Mouse (Mus musculus) cerebellum, adult (tissue): ENCODE results near the gene Ets1.

ENCODE experiments used
- ATAC-seq: cut with Nextera tagmentation; 2 replicates; pipeline ENCODE4 v1.9.2; 2017; ENCODE audit warnings: mild to moderate bottlenecking, moderate library complexity, mixed read lengths; ENCODE audit not compliant: insufficient number of reproducible peaks, low FRiP score, low TSS enrichment

Gene Ets1

DNA sequence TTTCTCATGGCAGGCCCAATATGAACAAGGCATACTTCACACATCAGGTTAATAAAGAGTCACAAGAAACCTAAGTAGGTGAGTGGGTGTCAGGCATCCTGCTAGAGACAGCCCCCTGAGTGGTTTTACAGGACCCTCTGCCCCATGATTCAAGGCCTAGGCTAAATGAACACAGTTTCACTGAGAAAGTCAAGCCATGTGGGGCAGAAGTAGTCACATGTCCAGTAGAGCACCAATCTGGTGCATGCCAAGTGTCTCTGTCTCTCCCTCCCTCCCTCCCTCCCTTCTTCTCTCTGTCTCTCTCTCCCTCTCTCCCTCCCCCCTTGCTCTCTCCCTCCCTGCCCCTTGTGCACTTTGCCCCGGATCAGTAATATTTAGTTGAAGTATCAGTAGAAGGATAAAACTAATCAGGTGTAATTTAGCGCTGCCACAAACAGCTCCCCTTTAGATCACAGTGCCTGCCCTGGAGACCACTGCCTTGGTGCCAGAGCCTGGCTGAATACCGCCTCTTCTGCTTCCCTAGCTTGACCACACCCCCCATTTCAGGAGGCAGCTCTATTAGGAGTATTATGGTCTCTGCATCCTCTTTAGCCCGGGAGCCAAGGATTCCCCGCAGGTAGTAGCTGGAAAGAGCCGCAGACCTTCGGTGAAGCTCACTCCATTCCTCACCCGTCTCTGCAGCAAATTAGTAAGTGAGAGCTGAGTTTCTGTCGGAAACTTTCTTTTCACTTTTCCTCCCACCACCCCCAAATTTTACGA lies at the start of gene Ets1:
Gene Ets1 (plus strand): TSS at position 595 of the 759 bp plus-strand sequence.
- no peak for ATAC-seq

- ATAC-seq = no peak; the same call in 1 of the 2 replicates
These were observed 46.1 kb upstream of the Ets1 start for GRCm38 (mm10) chr9:32589900-32590299.

DNA sequence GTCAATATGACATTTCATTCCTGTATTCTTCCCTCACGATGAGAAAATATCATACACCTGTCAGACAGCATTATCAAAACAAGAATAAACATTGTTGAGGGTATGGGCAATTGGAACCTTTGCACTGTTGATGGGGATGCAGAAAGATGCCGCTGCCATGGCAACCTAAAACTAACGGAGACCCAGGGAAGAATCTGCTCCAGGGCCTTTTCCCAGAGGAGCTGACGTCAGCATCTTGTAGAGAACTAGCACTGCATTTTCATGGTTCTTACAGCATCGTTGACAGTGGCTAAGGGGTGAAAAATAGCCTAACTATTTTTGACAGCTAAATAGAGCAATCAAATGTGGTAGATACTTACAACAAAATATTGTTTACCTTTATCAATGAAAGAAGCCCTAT lies 45.5 kb upstream of the Ets1 start:
- no peak for ATAC-seq

GRCm38 (mm10) chr9:32591732-32592582 lies 44.1 kb upstream of the Ets1 start:
- peak; percentile 42; the same call in 1 of the 2 replicates for ATAC-seq

- no peak for ATAC-seq
These were observed 43.5 kb upstream of the Ets1 start for GRCm38 (mm10) chr9:32592583-32592890.

GRCm38 (mm10) chr9:32593816-32594215 lies 42.2 kb upstream of the Ets1 start:
- ATAC-seq = no peak

DNA sequence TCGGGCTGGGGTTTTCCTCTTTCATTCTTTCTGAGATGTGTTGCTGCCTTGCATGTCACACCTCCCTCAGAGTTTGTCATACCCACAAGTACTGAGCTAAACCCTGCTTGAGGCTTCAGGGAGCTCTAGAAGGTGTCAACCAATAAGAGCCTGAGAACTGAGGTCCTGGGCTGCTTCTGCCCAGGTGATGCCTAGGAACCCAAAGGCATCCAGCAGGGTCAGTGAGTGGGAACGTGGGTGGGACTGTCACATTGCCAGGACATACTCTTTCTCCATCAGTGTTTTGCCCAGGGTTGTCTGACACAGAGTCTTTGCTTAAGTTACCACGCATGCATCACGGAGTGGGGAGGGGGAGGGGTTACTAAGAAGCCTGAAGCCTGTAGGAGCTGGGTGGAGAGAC lies 41.7 kb upstream of the Ets1 start:
- no peak for ATAC-seq

DNA sequence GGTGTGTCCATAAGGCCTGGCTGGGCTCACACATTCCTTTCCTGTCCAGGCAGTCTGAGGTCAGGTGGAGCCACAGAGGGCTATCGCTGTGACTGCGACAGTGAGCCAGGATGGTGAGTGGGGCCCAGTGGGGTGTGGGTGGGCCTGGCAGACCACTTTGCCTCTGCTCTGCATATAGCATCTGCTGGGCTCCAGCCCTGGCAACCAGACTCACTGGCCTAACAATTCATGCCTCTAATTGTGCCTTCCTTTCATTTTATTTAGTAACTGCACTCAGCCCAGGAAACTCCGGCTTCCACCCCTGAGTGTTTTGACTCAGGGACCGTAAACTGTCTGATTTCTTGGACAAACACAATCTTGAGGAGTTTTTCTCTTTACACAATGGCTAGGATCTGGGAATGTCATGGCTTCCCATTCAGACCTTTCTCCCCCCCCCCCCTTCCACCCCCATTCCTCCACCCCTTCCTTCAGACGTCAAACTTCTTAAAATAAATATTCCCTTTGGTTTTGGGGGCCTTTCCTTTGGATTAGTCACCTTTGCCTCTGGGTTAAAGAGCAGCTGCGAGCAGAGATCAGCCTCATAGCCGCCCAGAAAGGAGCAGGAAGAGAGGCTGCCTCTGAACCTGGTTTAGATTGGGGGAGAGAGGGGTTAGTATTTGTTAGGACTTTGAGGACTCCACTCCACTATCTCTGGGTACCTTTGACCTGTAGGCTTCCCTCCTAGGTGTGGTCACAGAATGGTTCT lies 40.8 kb upstream of the Ets1 start:
- ATAC-seq = no peak

DNA sequence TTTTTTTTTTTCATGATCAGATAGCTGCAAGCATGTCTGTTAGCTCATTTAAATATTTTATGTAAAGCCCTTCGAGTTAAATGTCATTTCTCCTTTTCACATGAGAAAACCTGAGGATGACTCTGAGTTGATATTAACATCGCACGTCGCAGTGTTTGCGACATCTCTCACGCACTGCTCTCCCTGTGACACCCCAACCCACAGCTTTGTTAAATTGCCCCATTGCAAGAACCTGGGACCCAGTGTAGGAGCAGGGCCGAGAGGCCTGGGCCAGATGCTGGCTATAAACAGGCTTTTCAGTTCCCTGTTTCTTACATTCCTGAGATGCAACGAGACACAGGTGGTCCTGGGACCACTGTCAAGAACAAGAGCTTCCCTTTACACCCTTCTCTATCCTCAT lies 39.7 kb upstream of the Ets1 start:
- ATAC-seq = no peak

GRCm38 (mm10) chr9:32601953-32602352 lies 34.1 kb upstream of the Ets1 start:
- ATAC-seq = no peak

DNA sequence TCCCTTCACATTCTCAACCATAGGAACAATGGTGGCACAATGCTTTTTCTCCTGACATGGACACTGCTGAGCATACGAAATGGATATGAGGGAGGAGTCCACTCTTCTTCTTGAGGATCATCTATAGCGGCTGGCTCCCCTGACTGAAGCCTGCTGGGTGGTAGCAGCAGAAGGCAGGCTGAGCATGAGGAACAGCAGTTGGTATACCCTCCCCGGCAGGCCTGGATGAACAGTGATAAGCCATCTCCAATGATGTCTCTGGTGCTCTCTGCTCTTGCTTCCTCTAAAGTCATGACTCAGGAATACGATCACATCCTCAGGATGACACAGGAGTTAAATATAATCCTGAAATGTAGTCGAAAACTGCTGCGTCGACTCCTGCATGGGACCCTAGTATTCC lies 32.9 kb upstream of the Ets1 start:
- ATAC-seq = no peak

GRCm38 (mm10) chr9:32607218-32607617 lies 28.8 kb upstream of the Ets1 start:
- ATAC-seq = no peak

GRCm38 (mm10) chr9:32608831-32609610 lies 27.0 kb upstream of the Ets1 start:
- ATAC-seq = no peak

DNA sequence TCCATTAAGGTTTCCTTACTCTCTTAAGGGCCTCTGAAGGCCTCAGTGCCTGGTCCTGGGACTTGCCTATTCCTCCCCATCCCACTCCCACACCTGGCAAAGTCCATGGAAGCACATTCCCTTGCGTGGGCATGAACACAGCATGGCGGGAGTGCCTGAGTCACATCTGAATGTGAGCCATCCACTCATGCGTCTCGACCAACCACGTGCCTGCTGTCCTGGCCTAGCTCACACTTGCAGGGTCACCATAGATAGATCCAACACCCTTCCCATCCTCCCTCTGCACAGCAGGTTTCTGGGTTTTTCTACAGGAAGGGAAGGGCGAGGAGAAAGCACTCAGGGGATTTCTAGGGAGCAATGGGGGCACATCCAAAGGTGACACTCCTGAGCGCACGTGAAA lies 25.8 kb upstream of the Ets1 start:
- no peak for ATAC-seq

- no peak for ATAC-seq
These were observed 25.4 kb upstream of the Ets1 start for GRCm38 (mm10) chr9:32610631-32611030.

DNA sequence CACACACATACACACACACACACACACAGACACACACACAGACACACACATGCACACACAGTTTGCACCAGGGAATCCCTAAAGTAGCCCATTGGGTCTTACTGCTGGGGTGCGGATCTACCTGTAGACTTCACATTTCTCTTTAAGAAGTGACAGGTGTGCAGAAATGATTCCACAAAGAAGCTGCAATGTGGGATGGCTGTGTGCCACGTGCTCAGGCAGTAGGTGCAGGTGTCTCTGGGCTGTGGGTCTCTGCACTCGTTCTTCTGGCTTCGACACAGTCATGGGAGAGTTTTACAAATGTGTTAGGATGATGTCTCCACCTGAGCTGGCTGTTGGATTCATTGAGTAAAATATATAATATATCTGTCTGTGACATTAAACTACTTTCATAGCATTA lies 24.7 kb upstream of the Ets1 start:
- no peak for ATAC-seq

DNA sequence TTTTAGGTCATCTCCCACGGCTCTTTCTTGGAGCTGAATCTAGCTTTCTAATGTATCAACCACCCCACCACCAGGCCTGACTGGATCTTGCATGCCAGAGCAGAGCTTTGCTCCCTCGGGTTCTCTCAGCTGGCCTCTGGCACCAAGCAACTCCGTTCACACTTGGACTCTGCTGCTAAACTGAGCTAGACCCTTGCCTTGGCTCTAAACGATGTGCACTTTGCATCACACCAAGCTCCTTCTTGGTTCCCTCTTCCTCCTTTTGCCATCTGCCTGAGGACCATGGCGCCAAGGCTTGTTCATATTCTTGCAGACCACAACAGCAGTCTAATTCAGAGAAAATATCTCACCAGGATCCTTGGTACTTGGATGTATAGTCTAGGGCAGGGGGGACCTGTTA lies 23.6 kb upstream of the Ets1 start:
- ATAC-seq = no peak

DNA sequence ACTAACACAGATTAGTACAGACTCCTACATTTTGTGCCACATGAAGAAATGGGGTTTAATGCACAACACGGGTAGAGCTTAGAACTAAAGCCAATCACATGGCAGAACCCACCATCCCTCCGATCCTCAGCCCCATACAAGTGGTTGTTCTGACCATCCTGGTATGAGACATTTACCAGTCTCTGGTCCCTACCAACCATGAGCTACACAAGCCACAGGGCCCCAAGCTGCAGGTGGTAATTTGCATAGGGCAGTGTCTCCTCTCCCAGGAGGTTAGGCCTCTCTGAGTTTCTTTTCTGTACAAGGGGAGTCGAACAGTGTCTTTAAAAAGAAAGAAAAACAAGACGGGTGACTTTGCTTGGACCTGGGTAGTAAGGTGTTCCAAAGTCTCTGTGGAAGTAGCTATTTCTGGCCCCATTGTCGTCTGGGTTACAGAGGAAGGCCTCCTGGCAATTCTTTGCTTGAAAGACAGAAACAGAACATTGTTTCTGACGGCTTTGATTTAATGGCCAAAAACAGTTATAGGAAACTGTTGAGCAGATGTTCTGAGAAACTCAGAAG lies 23.1 kb upstream of the Ets1 start:
- ATAC-seq = no peak

DNA sequence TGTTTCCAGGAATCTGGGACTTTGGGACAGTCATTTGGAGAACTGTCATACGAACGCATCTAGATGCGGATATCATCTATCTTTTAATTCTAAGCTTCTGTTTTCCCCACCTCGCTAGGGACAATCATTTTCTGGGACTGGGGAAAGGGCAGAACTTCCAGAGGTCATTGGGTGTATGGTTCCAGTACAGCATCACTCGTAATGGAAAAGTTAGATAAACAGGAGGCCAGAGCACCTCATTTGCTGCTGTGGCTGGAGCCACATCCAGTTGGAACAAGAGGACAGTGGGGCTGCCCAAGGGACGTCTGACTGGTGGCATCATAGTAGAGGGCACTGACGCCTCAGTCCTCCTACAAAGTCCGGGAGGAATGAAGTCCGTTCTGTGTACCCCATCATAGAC lies 21.8 kb upstream of the Ets1 start:
- no peak for ATAC-seq

DNA sequence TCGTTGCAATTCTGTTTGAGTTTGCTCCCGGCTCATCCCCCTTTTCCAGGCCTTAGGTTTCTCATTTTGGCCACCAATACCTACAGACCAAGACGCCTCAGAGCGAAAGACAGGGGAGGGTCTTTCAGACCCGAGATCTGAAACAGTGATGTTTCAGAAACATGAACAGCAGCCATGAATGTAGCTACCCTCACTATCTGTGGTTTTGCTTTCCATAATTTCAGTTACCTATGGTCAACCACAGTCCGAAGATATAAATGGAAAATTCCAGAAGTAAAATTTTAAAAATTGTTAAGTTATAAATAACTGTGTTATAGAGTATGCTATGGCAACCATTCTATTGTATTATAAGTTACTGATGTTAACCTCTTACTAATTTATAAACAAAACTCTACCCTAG lies 20.6 kb upstream of the Ets1 start:
- ATAC-seq = no peak
